Mouse (Mus musculus): ENCODE data around the gene Kcnj2. TPM values are rescaled to one million over a fixed set of nuclear protein-coding genes. Genes with fewer than 3 reads are reported as not detected.

Kcnj2 gene
- polyA plus RNA-seq (2012) = not detected in 2 replicates

- peak within 1 kb of the TSS; percentile 54 for H3K4me3 ChIP-seq (replicated peaks)
- peaks cover 12% of the 10 kb centered on the region for H3K4me1 ChIP-seq (ENCODE audit: control insufficient read depth)
- H3K9me3 ChIP-seq (ENCODE audit: control insufficient read depth, low read length) = no peaks in the 10 kb centered on the region
- peaks cover 28% of the 10 kb centered on the region for H3K27me3 ChIP-seq (ENCODE audit: control insufficient read depth)
- H3K36me3 ChIP-seq (ENCODE audit: control insufficient read depth) = no peaks in the 10 kb centered on the region
- no peak for TF ChIP-seq TAL1 (IDR thresholded peaks at IDR 0.05; ENCODE audit: low read length)
- TF ChIP-seq GATA1 (IDR thresholded peaks at IDR 0.05; ENCODE audit: low read length) = no peak
Observed at GRCm38 (mm10) chr11:111065635-111066298, at the start of gene Kcnj2. Kcnj2 (plus strand) TSS chr11:111066164.

- Histone ChIP-seq H3K9me3 (ENCODE audit: control insufficient read depth, low read length) (no peaks in the 10 kb centered on the region), H3K4me3 (replicated peaks) (no peak overlapping the region), H3K27me3 (ENCODE audit: control insufficient read depth) (no peaks in the 10 kb centered on the region), H3K4me1 (ENCODE audit: control insufficient read depth) (no peaks in the 10 kb centered on the region), H3K36me3 (ENCODE audit: control insufficient read depth) (no peaks in the 10 kb centered on the region)
- TF ChIP-seq TAL1 (IDR thresholded peaks at IDR 0.05; ENCODE audit: low read length) (no peak), GATA1 (IDR thresholded peaks at IDR 0.05; ENCODE audit: low read length) (no peak)
Observed at GRCm38 (mm10) chr11:111016206-111016605, 49.8 kb upstream of the Kcnj2 start.

GRCm38 (mm10) chr11:111020211-111020610 lies 45.8 kb upstream of the Kcnj2 start:
- no peaks in the 10 kb centered on the region for H3K36me3 ChIP-seq (ENCODE audit: control insufficient read depth)
- H3K27me3 ChIP-seq (ENCODE audit: control insufficient read depth) = no peaks in the 10 kb centered on the region
- H3K9me3 ChIP-seq (ENCODE audit: control insufficient read depth, low read length) = peaks cover 4% of the 10 kb centered on the region; the same call in 1 of the 2 replicates
- H3K4me3 ChIP-seq (replicated peaks) = no peak overlapping the region
- no peak for TF ChIP-seq GATA1 (IDR thresholded peaks at IDR 0.05; ENCODE audit: low read length)
- TF ChIP-seq TAL1 (IDR thresholded peaks at IDR 0.05; ENCODE audit: low read length) = no peak
- H3K4me1 ChIP-seq (ENCODE audit: control insufficient read depth) = no peaks in the 10 kb centered on the region

GRCm38 (mm10) chr11:111022681-111023281 lies 43.2 kb upstream of the Kcnj2 start:
- H3K4me1 ChIP-seq (ENCODE audit: control insufficient read depth) = no peaks in the 10 kb centered on the region
- no peaks in the 10 kb centered on the region for H3K36me3 ChIP-seq (ENCODE audit: control insufficient read depth)
- peaks cover 4% of the 10 kb centered on the region; the same call in 1 of the 2 replicates for H3K9me3 ChIP-seq (ENCODE audit: control insufficient read depth, low read length)
- TF ChIP-seq TAL1 (IDR thresholded peaks at IDR 0.05; ENCODE audit: low read length) (no peak), GATA1 (IDR thresholded peaks at IDR 0.05; ENCODE audit: low read length) (no peak)
- H3K27me3 ChIP-seq (ENCODE audit: control insufficient read depth) = no peaks in the 10 kb centered on the region
- H3K4me3 ChIP-seq (replicated peaks) = no peak overlapping the region

GRCm38 (mm10) chr11:111042175-111042574 lies 23.8 kb upstream of the Kcnj2 start:
- H3K4me1 ChIP-seq (ENCODE audit: control insufficient read depth) = no peaks in the 10 kb centered on the region
- TF ChIP-seq TAL1 (IDR thresholded peaks at IDR 0.05; ENCODE audit: low read length) (no peak), GATA1 (IDR thresholded peaks at IDR 0.05; ENCODE audit: low read length) (no peak)
- H3K27me3 ChIP-seq (ENCODE audit: control insufficient read depth) = no peaks in the 10 kb centered on the region
- no peak overlapping the region for H3K4me3 ChIP-seq (replicated peaks)
- no peaks in the 10 kb centered on the region for H3K9me3 ChIP-seq (ENCODE audit: control insufficient read depth, low read length)
- no peaks in the 10 kb centered on the region for H3K36me3 ChIP-seq (ENCODE audit: control insufficient read depth)

- no peaks in the 10 kb centered on the region for H3K4me1 ChIP-seq (ENCODE audit: control insufficient read depth)
Observed at GRCm38 (mm10) chr11:111043298-111043697, 22.7 kb upstream of the Kcnj2 start.

GRCm38 (mm10) chr11:111054252-111054651 lies 11.7 kb upstream of the Kcnj2 start:
- Histone ChIP-seq H3K4me3 (replicated peaks) (no peak overlapping the region), H3K9me3 (ENCODE audit: control insufficient read depth, low read length) (no peaks in the 10 kb centered on the region), H3K4me1 (ENCODE audit: control insufficient read depth) (no peaks in the 10 kb centered on the region), H3K36me3 (ENCODE audit: control insufficient read depth) (no peaks in the 10 kb centered on the region), H3K27me3 (ENCODE audit: control insufficient read depth) (no peaks in the 10 kb centered on the region)
- TF ChIP-seq GATA1 (IDR thresholded peaks at IDR 0.05; ENCODE audit: low read length) (no peak), TAL1 (IDR thresholded peaks at IDR 0.05; ENCODE audit: low read length) (no peak)

More at GRCm38 (mm10) chr11:111043298-111043697, 22.7 kb upstream of the Kcnj2 start:
- TF ChIP-seq TAL1 (IDR thresholded peaks at IDR 0.05; ENCODE audit: low read length) = no peak
- TF ChIP-seq GATA1 (IDR thresholded peaks at IDR 0.05; ENCODE audit: low read length) = no peak
- Histone ChIP-seq H3K36me3 (ENCODE audit: control insufficient read depth) (no peaks in the 10 kb centered on the region), H3K27me3 (ENCODE audit: control insufficient read depth) (no peaks in the 10 kb centered on the region), H3K9me3 (ENCODE audit: control insufficient read depth, low read length) (no peaks in the 10 kb centered on the region), H3K4me3 (replicated peaks) (no peak overlapping the region)

- Histone ChIP-seq H3K27me3 (ENCODE audit: control insufficient read depth) (no peaks in the 10 kb centered on the region), H3K9me3 (ENCODE audit: control insufficient read depth, low read length) (no peaks in the 10 kb centered on the region), H3K4me1 (ENCODE audit: control insufficient read depth) (no peaks in the 10 kb centered on the region), H3K36me3 (ENCODE audit: control insufficient read depth) (no peaks in the 10 kb centered on the region), H3K4me3 (replicated peaks) (no peak overlapping the region)
- no peak for TF ChIP-seq TAL1 (IDR thresholded peaks at IDR 0.05; ENCODE audit: low read length)
- TF ChIP-seq GATA1 (IDR thresholded peaks at IDR 0.05; ENCODE audit: low read length) = no peak
Observed at GRCm38 (mm10) chr11:111054854-111055822, 10.8 kb upstream of the Kcnj2 start.

- Histone ChIP-seq H3K9me3 (ENCODE audit: control insufficient read depth, low read length) (no peaks in the 10 kb centered on the region), H3K4me3 (replicated peaks) (no peak overlapping the region), H3K27me3 (ENCODE audit: control insufficient read depth) (no peaks in the 10 kb centered on the region), H3K36me3 (ENCODE audit: control insufficient read depth) (no peaks in the 10 kb centered on the region), H3K4me1 (ENCODE audit: control insufficient read depth) (no peaks in the 10 kb centered on the region)
- TF ChIP-seq GATA1 (IDR thresholded peaks at IDR 0.05; ENCODE audit: low read length) = no peak
- no peak for TF ChIP-seq TAL1 (IDR thresholded peaks at IDR 0.05; ENCODE audit: low read length)
Observed at GRCm38 (mm10) chr11:111056030-111056429, 9.9 kb upstream of the Kcnj2 start.
